Mouse (Mus musculus) adrenal gland, adult 18-20 months (tissue): Measurements from ENCODE around the gene Tspyl1. TPM values are rescaled to one million over a fixed set of nuclear protein-coding genes. Genes with fewer than 3 reads are reported as not detected.
A peak's percentile ranks its signal among the peaks of the same experiment; 100 is the strongest.
"Not testable (repeated sequence)": the region's sequence is repeated elsewhere in the genome, so short reads cannot be mapped to it uniquely, and the experiment has no call there.

Experiments
- DNase-seq, 2 experiments: peaks; one replicate each; pipeline ENCODE4 v3.0.0; 2021 to 2022; ENCODE audit warnings: low spot score in 2 of 2
- long read RNA-seq, 2 experiments: library from polyadenylated mRNA; stranded (forward); transcript quantifications; one replicate each; pipeline ENCODE4 v2.0.0; 2021
- total RNA-seq, 2 experiments: library from RNA; stranded (reverse); gene quantifications; 1 replicate in 1 of 2; 2 replicates in 1 of 2; pipeline ENCODE4 v1.2.3; 2021

Gene Tspyl1
- total RNA-seq = 10 to 100 TPM; 60.8 to 65.3 TPM
- long read RNA-seq, experiment 1, transcript Tspyl1-201 (1 exons, 3,086 nt) = major isoform, 97 of 99 reads
- long read RNA-seq, experiment 1, partial matches to known transcripts = 0 of 99 reads
- long read RNA-seq, experiment 1, other reads (novel, unspliced or antisense) = 2 of 99 reads
- long read RNA-seq, experiment 2, transcript Tspyl1-201 (1 exons, 3,086 nt) = major isoform, 115 of 117 reads
- long read RNA-seq, experiment 2, partial matches to known transcripts = 0 of 117 reads
- long read RNA-seq, experiment 2, other reads (novel, unspliced or antisense) = 2 of 117 reads

- DNase-seq = peak; percentile 96 to 98
Measured at GRCm38 (mm10) chr10:34281962-34282388, at the start of gene Tspyl1. Gene Tspyl1 (plus strand): TSS chr10:34282190.

- DNase-seq = no peak
Measured at GRCm38 (mm10) chr10:34233418-34233817, 48.6 kb upstream of the Tspyl1 start.

- no peak for DNase-seq
Measured at GRCm38 (mm10) chr10:34233931-34234745, 47.9 kb upstream of the Tspyl1 start.

GRCm38 (mm10) chr10:34235384-34235783 is 46.6 kb upstream of the Tspyl1 start:
- DNase-seq = no peak

GRCm38 (mm10) chr10:34236569-34236968 is 45.4 kb upstream of the Tspyl1 start:
- no peak for DNase-seq

GRCm38 (mm10) chr10:34238536-34238935 is 43.5 kb upstream of the Tspyl1 start:
- no peak for DNase-seq

- DNase-seq = no peak
Measured at GRCm38 (mm10) chr10:34244745-34245144, 37.2 kb upstream of the Tspyl1 start.

GRCm38 (mm10) chr10:34246106-34246505 is 35.9 kb upstream of the Tspyl1 start:
- DNase-seq = no peak

- DNase-seq = no peak
Measured at GRCm38 (mm10) chr10:34247757-34248156, 34.2 kb upstream of the Tspyl1 start.

GRCm38 (mm10) chr10:34249594-34249993 is 32.4 kb upstream of the Tspyl1 start:
- DNase-seq = no peak

- DNase-seq = not testable (repeated sequence)
Measured at GRCm38 (mm10) chr10:34252833-34253232, 29.2 kb upstream of the Tspyl1 start.

- DNase-seq = no peak
Measured at GRCm38 (mm10) chr10:34265106-34265505, 16.9 kb upstream of the Tspyl1 start.

GRCm38 (mm10) chr10:34267312-34268070 is 14.5 kb upstream of the Tspyl1 start:
- DNase-seq = no peak

- no peak for DNase-seq
Measured at GRCm38 (mm10) chr10:34271681-34272080, 10.3 kb upstream of the Tspyl1 start.

GRCm38 (mm10) chr10:34280591-34281175 is 1.3 kb upstream of the Tspyl1 start:
- no peak for DNase-seq

- DNase-seq = no peak
Measured at GRCm38 (mm10) chr10:34281211-34281961, 604 bp upstream of the Tspyl1 start.

GRCm38 (mm10) chr10:34282420-34283238 is 639 bp downstream of the Tspyl1 start:
- no peak for DNase-seq

- DNase-seq = no peak
Measured at GRCm38 (mm10) chr10:34296911-34297298, 14.9 kb downstream of the Tspyl1 start.

GRCm38 (mm10) chr10:34297299-34297979 is 15.4 kb downstream of the Tspyl1 start, which contains the start of gene Tspyl4:
Gene Tspyl4 (plus strand): TSS chr10:34297442.
- DNase-seq = peak; percentile 87
